In genomic region chr11:26742235-26742634, GRCm38 (mm10) we compare ENCODE assay signal across 16 mouse cellular contexts.
"Had no signal": no experiment of that assay in that cellular context is flagged by ENCODE, and none has a peak within 500 bp of the region (broad histone marks: within the 10 kb centered on the region; RNA-seq: fewer than 3 reads in every experiment).

No protein-coding gene starts in this region.

- H3K9ac ChIP-seq: neural tube, embryonic 13.5 days; neural tube, embryonic 15.5 days; stomach, embryonic 15.5 days had no signal

- H3K36me3 ChIP-seq: neural tube, embryonic 13.5 days; neural tube, embryonic 15.5 days; stomach, embryonic 15.5 days had no signal

- H3K27me3 ChIP-seq: neural tube, embryonic 13.5 days; neural tube, embryonic 15.5 days; stomach, embryonic 15.5 days had no signal

- H3K9me3 ChIP-seq: neural tube, embryonic 13.5 days; neural tube, embryonic 15.5 days; stomach, embryonic 15.5 days had no signal

- H3K27ac ChIP-seq: neural tube, embryonic 13.5 days; neural tube, embryonic 15.5 days; stomach, embryonic 15.5 days; stomach, postnatal 0 days had no signal

- H3K4me2 ChIP-seq: neural tube, embryonic 13.5 days; neural tube, embryonic 15.5 days; stomach, embryonic 15.5 days had no signal

- H3K4me3 ChIP-seq: neural tube, embryonic 13.5 days; neural tube, embryonic 15.5 days; stomach, embryonic 15.5 days had no signal

- DNase-seq: retina, postnatal 1 day; right cerebral cortex, adult 18-20 months; right cerebral cortex, postnatal 14 days; right cerebral cortex, postnatal 25 days; right cerebral cortex, postnatal 4 days; spleen, adult 18-20 months; thymus, adult 18-20 months; thymus, adult 2 months; thymus, postnatal 14 days; thymus, postnatal 25 days; thymus, postnatal 36 days; thymus, postnatal 4 days had no signal

- H3K4me1 ChIP-seq: neural tube, embryonic 13.5 days; neural tube, embryonic 15.5 days; stomach, embryonic 15.5 days had no signal
